Mouse (Mus musculus) intestine, embryonic 14.5 days (tissue): ENCODE data around the gene Ptprh. TPM values are rescaled to one million over a fixed set of nuclear protein-coding genes. Genes with fewer than 3 reads are reported as not detected.
"Not testable (repeated sequence)": the region's sequence is repeated elsewhere in the genome, so short reads cannot be mapped to it uniquely, and the experiment has no call there.

Source experiments
- ATAC-seq: fragments of 200-750 bp; cut with Nextera tagmentation; replicated peaks from 2 replicates; pipeline ENCODE4 v1.8.0; 2017; ENCODE audit warnings: low read depth, moderate number of reproducible peaks, moderate TSS enrichment, moderate library complexity; ENCODE audit not compliant: low FRiP score, low TSS enrichment
- DNase-seq: peaks from one replicate; pipeline ENCODE4 v3.0.0-alpha.2; 2018; ENCODE audit warnings: low spot score
- H3K27ac ChIP-seq: fragments of 300-500 bp; sonication (generic); 2 replicates; pipeline ENCODE4 v1.5.1; 2014; ENCODE audit warnings: low read depth, mild to moderate bottlenecking, control low read depth
- H3K27me3 ChIP-seq: fragments of 300-500 bp; sonication (generic); replicated peaks from 2 replicates; pipeline ENCODE4 v1.6.1; 2014; ENCODE audit warnings: low read length, control low read depth; ENCODE audit not compliant: control insufficient read depth, insufficient read depth
- H3K36me3 ChIP-seq: fragments of 300-500 bp; sonication (generic); 2 replicates; pipeline ENCODE4 v1.6.1; 2014; ENCODE audit warnings: low read length, control low read depth; ENCODE audit not compliant: control insufficient read depth, insufficient read depth
- H3K4me1 ChIP-seq: fragments of 300-500 bp; sonication (generic); replicated peaks from 2 replicates; pipeline ENCODE4 v1.6.1; 2014; ENCODE audit warnings: low read length, control low read depth, mixed read lengths; ENCODE audit not compliant: control insufficient read depth, insufficient read depth
- H3K4me2 ChIP-seq: fragments of 300-500 bp; sonication (generic); 2 replicates; pipeline ENCODE4 v1.6.1; 2014; ENCODE audit warnings: low read length
- H3K4me3 ChIP-seq: fragments of 300-500 bp; sonication (generic); 2 replicates; pipeline ENCODE4 v1.5.1; 2014; ENCODE audit warnings: low read depth, low read length, control low read depth, mixed read lengths
- H3K9ac ChIP-seq: fragments of 300-500 bp; sonication (generic); 2 replicates; pipeline ENCODE4 v1.6.1; 2014; ENCODE audit warnings: mild to moderate bottlenecking, low read length
- H3K9me3 ChIP-seq: fragments of 300-500 bp; sonication (generic); 2 replicates; pipeline ENCODE4 v1.6.1; 2016; ENCODE audit warnings: low read length, control low read depth; ENCODE audit not compliant: control insufficient read depth
- WGBS: fragments of 180-500 bp; shearing (Covaris S2); extraction: QIAGEN DNeasy Blood & Tissue Kit; methylation state at CpG from one replicate; pipeline ENCODE4 v1.1.7; 2014; 5-methylcytosine and 5-hydroxymethylcytosine counted together
- polyA plus RNA-seq: library from polyadenylated mRNA; unstranded; fragments of >200 nt; fragmentation: Nextera tagmentation; extraction: Ambion mirVana; gene quantifications from 2 replicates; pipeline ENCODE4 v1.2.1, GENCODE M21; 2014

Gene Ptprh
- polyA plus RNA-seq, 1 experiment from 2014 or later: not detected

- not testable (repeated sequence) for H3K4me2 ChIP-seq, H3K27me3 ChIP-seq, H3K9ac ChIP-seq, H3K36me3 ChIP-seq, H3K27ac ChIP-seq, H3K4me3 ChIP-seq, ATAC-seq, H3K9me3 ChIP-seq, DNase-seq, H3K4me1 ChIP-seq
- WGBS: 66% methylated on average over 2 of the region's 2 CpGs
These were observed 31.5 kb downstream of the Ptprh start for GRCm38 (mm10) chr7:4572361-4572760.

GRCm38 (mm10) chr7:4562660-4563059 lies 41.2 kb downstream of the Ptprh start:
- Histone ChIP-seq H3K4me3 (no peak overlapping the region), H3K4me1 (no peaks in the 10 kb centered on the region), H3K36me3 (no peaks in the 10 kb centered on the region), H3K27ac (no peak overlapping the region), H3K4me2 (no peak overlapping the region), H3K9ac (no peak overlapping the region), H3K9me3 (no peaks in the 10 kb centered on the region), H3K27me3 (no peaks in the 10 kb centered on the region)
- WGBS: 82% methylated on average over 3 of the region's 3 CpGs
- no peak for DNase-seq
- no peak for ATAC-seq

- no peaks in the 10 kb centered on the region for H3K36me3 ChIP-seq
- no peak for DNase-seq
- no peak for ATAC-seq
- no peaks in the 10 kb centered on the region for H3K9me3 ChIP-seq
- H3K4me1 ChIP-seq: no peaks in the 10 kb centered on the region
- H3K4me2 ChIP-seq: no peak overlapping the region
- no peaks in the 10 kb centered on the region for H3K27me3 ChIP-seq
- H3K9ac ChIP-seq: no peak overlapping the region
- WGBS: 72% methylated on average over 6 of the region's 6 CpGs
- no peak overlapping the region for H3K4me3 ChIP-seq
- no peak overlapping the region for H3K27ac ChIP-seq
These were observed 46.7 kb downstream of the Ptprh start for GRCm38 (mm10) chr7:4557167-4557560.

GRCm38 (mm10) chr7:4556256-4557166 lies 47.3 kb downstream of the Ptprh start:
- Histone ChIP-seq H3K9ac (no peak overlapping the region), H3K9me3 (no peaks in the 10 kb centered on the region), H3K27me3 (no peaks in the 10 kb centered on the region), H3K4me2 (no peak overlapping the region), H3K4me3 (no peak overlapping the region), H3K4me1 (no peaks in the 10 kb centered on the region), H3K36me3 (no peaks in the 10 kb centered on the region), H3K27ac (no peak overlapping the region)
- 22% methylated on average over 15 of the region's 15 CpGs for WGBS
- ATAC-seq (peak; percentile 90), DNase-seq (peak; percentile 89)

GRCm38 (mm10) chr7:4547221-4547641 lies 56.6 kb downstream of the Ptprh start, which contains the start of gene Syt5:
Gene Syt5, minus strand, starts transcription at chr7:4547541.
- peak; percentile 65; the same call in 1 of the 2 replicates for ATAC-seq
- peak; percentile 71 for DNase-seq

GRCm38 (mm10) chr7:4546591-4547131 lies 57.2 kb downstream of the Ptprh start:
- peak; percentile 77 for DNase-seq
- Histone ChIP-seq H3K9me3 (no peaks in the 10 kb centered on the region), H3K27ac (no peak overlapping the region), H3K9ac (peak overlapping the region; percentile 16; the same call in 1 of the 2 replicates), H3K4me3 (peak overlapping the region; percentile 26), H3K36me3 (no peaks in the 10 kb centered on the region), H3K27me3 (no peaks in the 10 kb centered on the region), H3K4me2 (peak overlapping the region; percentile 63), H3K4me1 (peaks cover 3% of the 10 kb centered on the region; the same call in 1 of the 2 replicates)
- WGBS: 3% methylated on average over 26 of the region's 26 CpGs
- ATAC-seq: peak; percentile 81

More at GRCm38 (mm10) chr7:4547221-4547641, 56.6 kb downstream of the Ptprh start, which contains the start of gene Syt5:
- Histone ChIP-seq H3K27ac (no peak within 1 kb of the TSS), H3K4me1 (peaks cover 3% of the 10 kb centered on the region; the same call in 1 of the 2 replicates), H3K36me3 (no peaks in the 10 kb centered on the region), H3K4me2 (peak within 1 kb of the TSS; percentile 63), H3K4me3 (peak within 1 kb of the TSS; percentile 26), H3K27me3 (no peaks in the 10 kb centered on the region), H3K9ac (peak within 1 kb of the TSS; percentile 27; the same call in 1 of the 2 replicates), H3K9me3 (no peaks in the 10 kb centered on the region)
- WGBS: 5% methylated on average over 33 of the region's 33 CpGs

GRCm38 (mm10) chr7:4546050-4546449 lies 57.8 kb downstream of the Ptprh start:
- no peak for DNase-seq
- 69% methylated on average over 15 of the region's 15 CpGs for WGBS
- H3K4me1 ChIP-seq: peaks cover 3% of the 10 kb centered on the region; the same call in 1 of the 2 replicates
- H3K27ac ChIP-seq: no peak overlapping the region
- ATAC-seq: peak; percentile 28; the same call in 1 of the 2 replicates
- H3K9ac ChIP-seq: no peak overlapping the region
- H3K4me3 ChIP-seq: no peak overlapping the region
- no peak overlapping the region for H3K4me2 ChIP-seq
- no peaks in the 10 kb centered on the region for H3K36me3 ChIP-seq
- H3K9me3 ChIP-seq: no peaks in the 10 kb centered on the region
- no peaks in the 10 kb centered on the region for H3K27me3 ChIP-seq

GRCm38 (mm10) chr7:4542013-4542412 lies 61.8 kb downstream of the Ptprh start:
- WGBS: 36% methylated on average over 17 of the region's 17 CpGs
- Histone ChIP-seq H3K4me3 (no peak overlapping the region), H3K9me3 (no peaks in the 10 kb centered on the region), H3K4me2 (no peak overlapping the region), H3K36me3 (no peaks in the 10 kb centered on the region), H3K9ac (no peak overlapping the region), H3K27me3 (no peaks in the 10 kb centered on the region), H3K27ac (no peak overlapping the region), H3K4me1 (peaks cover 3% of the 10 kb centered on the region; the same call in 1 of the 2 replicates)
- DNase-seq: no peak
- ATAC-seq: no peak
